Mouse (Mus musculus) lung, embryonic 14.5 days (tissue): ENCODE measurements at regions not wholly inside any gene's neighbourhood (a gene's known extent, or its start where the extent isn't known, plus 50 kb on each side); places are given as distances from the start of the nearest gene placed in this dataset.

ENCODE experiments used
- ATAC-seq: fragments of 200-750 bp; cut with Nextera tagmentation; 2 replicates; pipeline ENCODE4 v1.8.0; 2017; ENCODE audit warnings: mild to moderate bottlenecking, moderate TSS enrichment, moderate library complexity; ENCODE audit not compliant: insufficient read depth
- DNase-seq: peaks from one replicate; pipeline ENCODE4 v3.0.0-alpha.2; 2015
- H3K27ac ChIP-seq: fragments of 300-500 bp; sonication (generic); 2 replicates; pipeline ENCODE4 v1.5.1; 2014; ENCODE audit warnings: low read depth, mild to moderate bottlenecking, moderate library complexity
- H3K27me3 ChIP-seq: fragments of 300-500 bp; sonication (generic); 2 replicates; pipeline ENCODE4 v1.6.1; 2014; ENCODE audit warnings: low read length, control low read depth; ENCODE audit not compliant: insufficient read depth
- H3K36me3 ChIP-seq: fragments of 300-500 bp; sonication (generic); 2 replicates; pipeline ENCODE4 v1.6.1; 2014; ENCODE audit warnings: control low read depth; ENCODE audit not compliant: insufficient read depth
- H3K4me1 ChIP-seq: fragments of 300-500 bp; sonication (generic); 2 replicates; pipeline ENCODE4 v1.6.1; 2014; ENCODE audit warnings: antibody characterized with exemption, control low read depth; ENCODE audit not compliant: insufficient read depth
- H3K4me2 ChIP-seq: fragments of 300-500 bp; sonication (generic); 2 replicates; pipeline ENCODE4 v1.6.1; 2014; ENCODE audit warnings: mild to moderate bottlenecking
- H3K4me3 ChIP-seq: fragments of 300-500 bp; sonication (generic); 2 replicates; pipeline ENCODE4 v1.5.1; 2014; ENCODE audit warnings: low read depth, low read length
- H3K9ac ChIP-seq: fragments of 300-500 bp; sonication (generic); 2 replicates; pipeline ENCODE4 v1.6.1; 2014
- H3K9me3 ChIP-seq: fragments of 300-500 bp; sonication (generic); 2 replicates; pipeline ENCODE4 v1.6.1; 2016; ENCODE audit warnings: low read depth, low read length, control low read depth
- CTCF ChIP-seq: IDR thresholded peaks from 2 replicates; pipeline ENCODE4 v1.5.1; 2016; ENCODE audit warnings: antibody characterized with exemption, low read depth
- WGBS: fragments of 180-500 bp; shearing (Covaris S2); extraction: QIAGEN DNeasy Blood & Tissue Kit; methylation state at CpG from one replicate; pipeline ENCODE4 v1.1.7; 2014; 5-methylcytosine and 5-hydroxymethylcytosine counted together

- 54% methylated on average over 1 of the region's 1 CpGs for WGBS
- no peak for TF ChIP-seq CTCF
These were observed 102.7 kb upstream of the Pof1b start for GRCm38 (mm10) chrX:112801113-112801512.

DNA sequence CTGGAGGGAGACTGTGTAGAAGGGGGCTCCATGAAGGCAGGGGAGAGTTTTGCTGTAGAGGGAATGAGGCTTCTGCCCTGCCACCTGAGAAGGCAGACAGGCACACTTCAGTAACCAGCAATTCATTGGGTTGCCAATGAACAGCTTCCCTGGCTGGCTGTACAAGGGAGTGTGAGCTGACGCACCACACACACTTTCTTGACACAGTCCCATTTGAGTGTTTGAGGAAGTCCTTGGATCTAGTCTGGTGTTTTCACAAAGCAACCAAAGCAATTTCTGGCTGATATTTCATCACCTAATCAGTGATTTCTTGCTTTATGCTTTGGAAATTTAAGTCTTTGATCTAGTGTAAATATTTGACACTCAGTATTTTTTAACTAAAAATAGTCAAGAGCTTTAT, 80.0 kb upstream of the Pof1b start:
- TF ChIP-seq CTCF, result no peak
- H3K4me3 ChIP-seq, result no peak overlapping the region

More at GRCm38 (mm10) chrX:112801113-112801512, 102.7 kb upstream of the Pof1b start:
- ATAC-seq, result no peak
- Histone ChIP-seq H3K4me3 (no peak overlapping the region), H3K27me3 (no peaks in the 10 kb centered on the region), H3K27ac (no peak overlapping the region), H3K9ac (no peak overlapping the region), H3K4me1 (no peaks in the 10 kb centered on the region), H3K36me3 (no peaks in the 10 kb centered on the region), H3K4me2 (no peak overlapping the region), H3K9me3 (no peaks in the 10 kb centered on the region)
- DNase-seq, result peak; percentile 1

DNA sequence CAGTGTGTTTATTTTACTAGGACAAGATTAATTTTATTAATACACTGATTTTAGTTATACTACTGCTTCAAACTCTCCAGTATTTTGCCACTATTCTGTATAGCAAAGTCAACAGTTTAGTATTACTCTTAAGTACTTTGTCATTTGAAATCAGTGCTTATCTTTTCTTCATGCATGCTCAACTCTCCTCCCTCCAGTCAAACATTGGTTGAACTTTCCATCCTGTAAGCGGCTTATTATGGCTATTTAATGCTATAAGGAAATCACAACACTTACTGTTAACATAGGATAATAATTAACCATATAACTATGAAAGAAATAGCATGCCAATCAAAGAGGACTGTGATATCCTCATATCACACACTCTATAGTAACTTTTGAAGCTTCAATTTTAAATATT, 57.5 kb upstream of the Pof1b start:
- DNase-seq (no peak), ATAC-seq (no peak)
- no peak for TF ChIP-seq CTCF
- WGBS, result 58% methylated on average over 1 of the region's 1 CpGs
- Histone ChIP-seq H3K4me2 (no peak overlapping the region), H3K4me1 (no peaks in the 10 kb centered on the region), H3K4me3 (no peak overlapping the region), H3K36me3 (no peaks in the 10 kb centered on the region), H3K9ac (no peak overlapping the region), H3K27me3 (no peaks in the 10 kb centered on the region), H3K9me3 (no peaks in the 10 kb centered on the region), H3K27ac (no peak overlapping the region)

More for the DNA sequence above, 80.0 kb upstream of the Pof1b start:
- H3K4me1 ChIP-seq, result no peaks in the 10 kb centered on the region
- no peak; the same call in 1 of the 2 replicates for ATAC-seq
- no peak overlapping the region for H3K4me2 ChIP-seq
- H3K9ac ChIP-seq, result no peak overlapping the region
- no peaks in the 10 kb centered on the region for H3K27me3 ChIP-seq
- no peaks in the 10 kb centered on the region for H3K9me3 ChIP-seq
- 39% methylated on average over 1 of the region's 1 CpGs for WGBS
- peak; percentile 39 for DNase-seq
- no peaks in the 10 kb centered on the region for H3K36me3 ChIP-seq
- H3K27ac ChIP-seq, result no peak overlapping the region
